Mouse (Mus musculus) midbrain, embryonic 13.5 days (tissue): ENCODE results near the gene Sh3bp5. TPM values are rescaled to one million over a fixed set of nuclear protein-coding genes. Genes with fewer than 3 reads are reported as not detected.

Experiments used
- ATAC-seq: fragments of 200-750 bp; cut with Nextera tagmentation; 2 replicates; pipeline ENCODE4 v1.8.0; 2017; ENCODE audit warnings: mild to moderate bottlenecking, moderate TSS enrichment, moderate library complexity
- H3K27ac ChIP-seq: fragments of 300-500 bp; sonication (generic); 2 replicates; pipeline ENCODE4 v1.5.1; 2015; ENCODE audit warnings: inconsistent platforms, mild to moderate bottlenecking, moderate library complexity
- H3K27me3 ChIP-seq: fragments of 300-500 bp; sonication (generic); 2 replicates; pipeline ENCODE4 v1.6.1; 2015; ENCODE audit warnings: mild to moderate bottlenecking, inconsistent platforms
- H3K36me3 ChIP-seq: fragments of 300-500 bp; sonication (generic); 2 replicates; pipeline ENCODE4 v1.6.1; 2015; ENCODE audit warnings: mild to moderate bottlenecking, inconsistent platforms
- H3K4me1 ChIP-seq: fragments of 300-500 bp; sonication (generic); replicated peaks from 2 replicates; pipeline ENCODE4 v1.6.1; 2015; ENCODE audit warnings: inconsistent platforms
- H3K4me2 ChIP-seq: fragments of 300-500 bp; sonication (generic); replicated peaks from 2 replicates; pipeline ENCODE4 v1.6.1; 2015; ENCODE audit warnings: moderate library complexity, mild to moderate bottlenecking, inconsistent platforms
- H3K4me3 ChIP-seq: fragments of 300-500 bp; sonication (generic); replicated peaks from 2 replicates; pipeline ENCODE4 v1.5.1; 2015; ENCODE audit warnings: mild to moderate bottlenecking, inconsistent platforms
- H3K9ac ChIP-seq: fragments of 300-500 bp; sonication (generic); replicated peaks from 2 replicates; pipeline ENCODE4 v1.6.1; 2015; ENCODE audit warnings: mild to moderate bottlenecking, inconsistent platforms
- H3K9me3 ChIP-seq: fragments of 300-500 bp; sonication (generic); 2 replicates; pipeline ENCODE4 v1.6.1; 2016; ENCODE audit warnings: mild to moderate bottlenecking, inconsistent platforms
- WGBS: fragments of 180-500 bp; shearing (Covaris S2); methylation state at CpG from one replicate; pipeline ENCODE4 v1.1.7; 2015; 5-methylcytosine and 5-hydroxymethylcytosine counted together
- polyA plus RNA-seq: library from polyadenylated mRNA; unstranded; fragments of >200 nt; fragmentation: Nextera tagmentation; extraction: Ambion mirVana; gene quantifications from 2 replicates; pipeline ENCODE4 v1.2.1, GENCODE M21; 2015

The Sh3bp5 gene
- polyA plus RNA-seq, 1 experiment from 2014 or later: 111 TPM

GRCm38 (mm10) chr14:31448994-31449393, 13.1 kb upstream of the Sh3bp5 start:
- 78% methylated on average over 5 of the region's 5 CpGs for WGBS
- H3K4me2 ChIP-seq: no peak overlapping the region
- H3K9ac ChIP-seq: no peak overlapping the region
- H3K4me1 ChIP-seq: no peaks in the 10 kb centered on the region
- H3K27ac ChIP-seq: no peak overlapping the region
- no peak overlapping the region for H3K4me3 ChIP-seq
- H3K27me3 ChIP-seq: no peaks in the 10 kb centered on the region
- no peaks in the 10 kb centered on the region for H3K36me3 ChIP-seq
- no peaks in the 10 kb centered on the region for H3K9me3 ChIP-seq
- no peak for ATAC-seq

GRCm38 (mm10) chr14:31443616-31444015, 7.7 kb upstream of the Sh3bp5 start:
- no peaks in the 10 kb centered on the region for H3K27me3 ChIP-seq
- WGBS: 76% methylated on average over 6 of the region's 6 CpGs

GRCm38 (mm10) chr14:31440725-31441124, 4.8 kb upstream of the Sh3bp5 start:
- H3K27ac ChIP-seq: no peak overlapping the region
- H3K4me2 ChIP-seq: no peak overlapping the region
- H3K4me3 ChIP-seq: no peak overlapping the region
- H3K9ac ChIP-seq: no peak overlapping the region
- 83% methylated on average over 6 of the region's 6 CpGs for WGBS
- peaks cover 7% of the 10 kb centered on the region; the same call in 1 of the 2 replicates for H3K4me1 ChIP-seq
- ATAC-seq: no peak
- no peaks in the 10 kb centered on the region for H3K9me3 ChIP-seq
- H3K27me3 ChIP-seq: no peaks in the 10 kb centered on the region
- H3K36me3 ChIP-seq: no peaks in the 10 kb centered on the region

More at GRCm38 (mm10) chr14:31443616-31444015, 7.7 kb upstream of the Sh3bp5 start:
- Histone ChIP-seq H3K9me3 (no peaks in the 10 kb centered on the region), H3K4me2 (no peak overlapping the region), H3K4me1 (no peaks in the 10 kb centered on the region), H3K27ac (no peak overlapping the region), H3K36me3 (no peaks in the 10 kb centered on the region), H3K9ac (no peak overlapping the region), H3K4me3 (no peak overlapping the region)
- no peak for ATAC-seq

- Histone ChIP-seq H3K27ac (no peak overlapping the region), H3K4me2 (no peak overlapping the region), H3K4me1 (peaks cover 7% of the 10 kb centered on the region; the same call in 1 of the 2 replicates), H3K36me3 (no peaks in the 10 kb centered on the region), H3K27me3 (no peaks in the 10 kb centered on the region), H3K9ac (no peak overlapping the region), H3K4me3 (no peak overlapping the region), H3K9me3 (no peaks in the 10 kb centered on the region)
- 33% methylated on average over 3 of the region's 3 CpGs for WGBS
- ATAC-seq: no peak
Observed at GRCm38 (mm10) chr14:31440230-31440629, 4.4 kb upstream of the Sh3bp5 start.

GRCm38 (mm10) chr14:31439279-31439678, 3.4 kb upstream of the Sh3bp5 start:
- H3K27me3 ChIP-seq: no peaks in the 10 kb centered on the region
- H3K36me3 ChIP-seq: no peaks in the 10 kb centered on the region
- WGBS: 86% methylated on average over 11 of the region's 11 CpGs
- ATAC-seq: no peak
- H3K9me3 ChIP-seq: no peaks in the 10 kb centered on the region
- H3K9ac ChIP-seq: no peak overlapping the region
- H3K4me2 ChIP-seq: no peak overlapping the region
- no peak overlapping the region for H3K27ac ChIP-seq
- peaks cover 11% of the 10 kb centered on the region for H3K4me1 ChIP-seq
- H3K4me3 ChIP-seq: no peak overlapping the region

GRCm38 (mm10) chr14:31437826-31438529, 2.1 kb upstream of the Sh3bp5 start:
- Histone ChIP-seq H3K27ac (no peak overlapping the region), H3K36me3 (0 out of 2 replicates have a peak, but pooled peaks cover 2% of the 10 kb centered on the region), H3K27me3 (no peaks in the 10 kb centered on the region), H3K4me3 (no peak overlapping the region), H3K4me1 (peaks cover 24% of the 10 kb centered on the region), H3K9me3 (no peaks in the 10 kb centered on the region), H3K9ac (no peak overlapping the region), H3K4me2 (no peak overlapping the region)
- ATAC-seq: no peak
- 72% methylated on average over 8 of the region's 8 CpGs for WGBS

- Histone ChIP-seq H3K27me3 (no peaks in the 10 kb centered on the region), H3K4me2 (peak overlapping the region; percentile 85), H3K36me3 (peaks cover 10% of the 10 kb centered on the region; the same call in 1 of the 2 replicates), H3K9ac (peak overlapping the region; percentile 94), H3K27ac (peak overlapping the region; percentile 95), H3K4me1 (peaks cover 37% of the 10 kb centered on the region), H3K4me3 (peak overlapping the region; percentile 82), H3K9me3 (no peaks in the 10 kb centered on the region)
- under 1% methylated on average over 53 of the region's 53 CpGs for WGBS
- ATAC-seq: peak; percentile 81
Observed at GRCm38 (mm10) chr14:31435018-31435915, 611 bp downstream of the Sh3bp5 start.

- Histone ChIP-seq H3K27me3 (no peaks in the 10 kb centered on the region), H3K4me1 (peaks cover 37% of the 10 kb centered on the region), H3K4me2 (peak overlapping the region; percentile 85), H3K9me3 (no peaks in the 10 kb centered on the region), H3K4me3 (peak overlapping the region; percentile 82), H3K27ac (no peak overlapping the region), H3K9ac (peak overlapping the region; percentile 94), H3K36me3 (peaks cover 13% of the 10 kb centered on the region; the same call in 1 of the 2 replicates)
- 55% methylated on average over 5 of the region's 5 CpGs for WGBS
- no peak for ATAC-seq
Observed at GRCm38 (mm10) chr14:31434426-31434825, 1.5 kb downstream of the Sh3bp5 start.

GRCm38 (mm10) chr14:31433851-31434360, 2.0 kb downstream of the Sh3bp5 start:
- WGBS: 30% methylated on average over 7 of the region's 7 CpGs
- H3K36me3 ChIP-seq: peaks cover 17% of the 10 kb centered on the region; the same call in 1 of the 2 replicates
- no peaks in the 10 kb centered on the region for H3K27me3 ChIP-seq
- H3K27ac ChIP-seq: no peak overlapping the region
- H3K4me3 ChIP-seq: peak overlapping the region; percentile 82
- ATAC-seq: no peak
- H3K9me3 ChIP-seq: no peaks in the 10 kb centered on the region
- H3K9ac ChIP-seq: peak overlapping the region; percentile 94
- H3K4me1 ChIP-seq: peaks cover 39% of the 10 kb centered on the region
- H3K4me2 ChIP-seq: peak overlapping the region; percentile 85

GRCm38 (mm10) chr14:31433126-31433525, 2.8 kb downstream of the Sh3bp5 start:
- H3K4me1 ChIP-seq: peaks cover 44% of the 10 kb centered on the region
- no peak overlapping the region for H3K27ac ChIP-seq
- no peaks in the 10 kb centered on the region for H3K9me3 ChIP-seq
- ATAC-seq: no peak
- H3K36me3 ChIP-seq: peaks cover 23% of the 10 kb centered on the region; the same call in 1 of the 2 replicates
- 80% methylated on average over 5 of the region's 5 CpGs for WGBS
- H3K9ac ChIP-seq: 0 out of 2 replicates have a peak overlapping the region, but pooled peaks have one; percentile 10
- H3K27me3 ChIP-seq: no peaks in the 10 kb centered on the region
- H3K4me2 ChIP-seq: peak overlapping the region; percentile 85
- peak overlapping the region; percentile 82; the same call in 1 of the 2 replicates for H3K4me3 ChIP-seq

- no peak overlapping the region for H3K9ac ChIP-seq
- H3K9me3 ChIP-seq: no peaks in the 10 kb centered on the region
- no peak overlapping the region for H3K4me2 ChIP-seq
- H3K27ac ChIP-seq: no peak overlapping the region
- peaks cover 30% of the 10 kb centered on the region for H3K36me3 ChIP-seq
- peaks cover 44% of the 10 kb centered on the region for H3K4me1 ChIP-seq
- H3K27me3 ChIP-seq: no peaks in the 10 kb centered on the region
- H3K4me3 ChIP-seq: no peak overlapping the region
- no peak for ATAC-seq
- WGBS: 66% methylated on average over 4 of the region's 4 CpGs
Observed at GRCm38 (mm10) chr14:31432424-31432823, 3.5 kb downstream of the Sh3bp5 start.
